Mouse (Mus musculus): ENCODE data around the gene Fam71d. TPM values are rescaled to one million over a fixed set of nuclear protein-coding genes. Genes with fewer than 3 reads are reported as not detected.

Gene Fam71d
- polyA plus RNA-seq, 1 experiment from 2014 or later = not detected

- no peak overlapping the region for H3K4me3 ChIP-seq (replicated peaks)
- H3K27me3 ChIP-seq = no peaks in the 10 kb centered on the region
- no peak overlapping the region for H3K9ac ChIP-seq
- no peak overlapping the region for H3K27ac ChIP-seq
- 70% methylated on average over 4 of the region's 4 CpGs for WGBS
- no peaks in the 10 kb centered on the region for H3K9me3 ChIP-seq (replicated peaks)
- no peak overlapping the region for H3K4me2 ChIP-seq
- H3K4me1 ChIP-seq = no peaks in the 10 kb centered on the region
- no peaks in the 10 kb centered on the region for H3K36me3 ChIP-seq
- ATAC-seq (replicated peaks; ENCODE audit: low FRiP score) = no peak
These were observed 87.2 kb downstream of the Fam71d start for GRCm38 (mm10) chr12:78778423-78779067.

Other genes starting within 250 kb of the Fam71d start
- 22.2 and 26.4 TPM in 2 replicates for gene Mpp5, start 57.4 kb downstream of the Fam71d start, polyA plus RNA-seq (2015; fragmentation: Nextera tagmentation; extraction: Ambion mirVana)
- 58.9 and 61.1 TPM in 2 replicates for gene Atp6v1d, start 170.1 kb downstream of the Fam71d start, polyA plus RNA-seq (2015; fragmentation: Nextera tagmentation; extraction: Ambion mirVana)
- 208 and 223 TPM in 2 replicates for gene Eif2s1, start 170.3 kb downstream of the Fam71d start, polyA plus RNA-seq (2015; fragmentation: Nextera tagmentation; extraction: Ambion mirVana)
- 4.4 and 4.6 TPM in 2 replicates for gene Plek2, start 215.4 kb downstream of the Fam71d start, polyA plus RNA-seq (2015; fragmentation: Nextera tagmentation; extraction: Ambion mirVana)

All from kidney, embryonic 15.5 days (tissue).